Mouse (Mus musculus) midbrain, embryonic 10.5 days (tissue): ENCODE results near the gene Txnrd2. TPM values are rescaled to one million over a fixed set of nuclear protein-coding genes. Genes with fewer than 3 reads are reported as not detected.

Experiments used
- DNase-seq: peaks from one replicate; pipeline ENCODE4 v3.0.0-alpha.2; 2017; ENCODE audit warnings: low spot score
- H3K27ac ChIP-seq: fragments of 300-500 bp; sonication (generic); replicated peaks from 2 replicates; pipeline ENCODE4 v1.5.1; 2016; ENCODE audit warnings: mild to moderate bottlenecking
- H3K27me3 ChIP-seq: fragments of 300-500 bp; sonication (generic); 2 replicates; pipeline ENCODE4 v1.6.1; 2016; ENCODE audit warnings: low read depth, mild to moderate bottlenecking; ENCODE audit not compliant: poor library complexity, severe bottlenecking
- H3K36me3 ChIP-seq: fragments of 300-500 bp; sonication (generic); 2 replicates; pipeline ENCODE4 v1.6.1; 2016; ENCODE audit warnings: mild to moderate bottlenecking, moderate library complexity
- H3K4me1 ChIP-seq: fragments of 300-500 bp; sonication (generic); 2 replicates; pipeline ENCODE4 v1.6.1; 2016
- H3K4me3 ChIP-seq: fragments of 300-500 bp; sonication (generic); 2 replicates; pipeline ENCODE4 v1.5.1; 2016; ENCODE audit warnings: mild to moderate bottlenecking, moderate library complexity
- H3K9me3 ChIP-seq: fragments of 300-500 bp; sonication (generic); replicated peaks from 2 replicates; pipeline ENCODE4 v1.6.1; 2016; ENCODE audit warnings: mild to moderate bottlenecking
- WGBS: fragments of 180-500 bp; shearing (Covaris S2); methylation state at CpG from one replicate; pipeline ENCODE4 v1.1.7; 2016; 5-methylcytosine and 5-hydroxymethylcytosine counted together
- polyA plus RNA-seq: library from polyadenylated mRNA; unstranded; fragments of >200 nt; fragmentation: Nextera tagmentation; extraction: Ambion mirVana; gene quantifications from 2 replicates; pipeline ENCODE4 v1.2.1, GENCODE M21; 2016

The Txnrd2 gene
- polyA plus RNA-seq, 1 experiment from 2014 or later, result 30.7 TPM

GRCm38 (mm10) chr16:18451486-18452181, 25.4 kb downstream of the Txnrd2 start:
- H3K36me3 ChIP-seq, result peaks cover 13% of the 10 kb centered on the region; the same call in 1 of the 2 replicates
- H3K9me3 ChIP-seq, result no peaks in the 10 kb centered on the region
- peak overlapping the region; percentile 42; the same call in 1 of the 2 replicates for H3K27ac ChIP-seq
- peaks cover 18% of the 10 kb centered on the region for H3K4me1 ChIP-seq
- 79% methylated on average over 9 of the region's 9 CpGs for WGBS
- no peak for DNase-seq
- no peak overlapping the region for H3K4me3 ChIP-seq
- H3K27me3 ChIP-seq, result peaks cover 21% of the 10 kb centered on the region

- whole genome bisulfite sequencing, result 87% methylated on average over 8 of the region's 8 CpGs
- Histone ChIP-seq H3K36me3 (peaks cover 20% of the 10 kb centered on the region; the same call in 1 of the 2 replicates), H3K9me3 (no peaks in the 10 kb centered on the region), H3K4me1 (peaks cover 18% of the 10 kb centered on the region), H3K27ac (no peak overlapping the region), H3K4me3 (no peak overlapping the region), H3K27me3 (peaks cover 28% of the 10 kb centered on the region)
- no peak for DNase-seq
Observed at GRCm38 (mm10) chr16:18452361-18452862, 26.2 kb downstream of the Txnrd2 start.

GRCm38 (mm10) chr16:18453846-18454245, 27.7 kb downstream of the Txnrd2 start:
- Histone ChIP-seq H3K36me3 (peaks cover 24% of the 10 kb centered on the region), H3K4me3 (no peak overlapping the region), H3K27ac (peak overlapping the region; percentile 52), H3K4me1 (peaks cover 20% of the 10 kb centered on the region), H3K9me3 (no peaks in the 10 kb centered on the region), H3K27me3 (peaks cover 41% of the 10 kb centered on the region)
- DNase-seq, result peak; percentile 37
- WGBS, result 47% methylated on average over 5 of the region's 5 CpGs

GRCm38 (mm10) chr16:18455407-18455806, 29.2 kb downstream of the Txnrd2 start:
- no peak overlapping the region for H3K27ac ChIP-seq
- peaks cover 36% of the 10 kb centered on the region for H3K4me1 ChIP-seq
- H3K4me3 ChIP-seq, result no peak overlapping the region
- no peak for DNase-seq
- WGBS, result 91% methylated on average over 6 of the region's 6 CpGs
- H3K9me3 ChIP-seq, result no peaks in the 10 kb centered on the region
- peaks cover 49% of the 10 kb centered on the region for H3K27me3 ChIP-seq
- peaks cover 14% of the 10 kb centered on the region for H3K36me3 ChIP-seq

GRCm38 (mm10) chr16:18458661-18459060, 32.5 kb downstream of the Txnrd2 start:
- Histone ChIP-seq H3K9me3 (no peaks in the 10 kb centered on the region), H3K27me3 (peaks cover 72% of the 10 kb centered on the region), H3K4me3 (no peak overlapping the region), H3K4me1 (peaks cover 45% of the 10 kb centered on the region), H3K36me3 (peaks cover 14% of the 10 kb centered on the region), H3K27ac (no peak overlapping the region)
- DNase-seq, result no peak

GRCm38 (mm10) chr16:18459335-18459954, 33.3 kb downstream of the Txnrd2 start:
- Histone ChIP-seq H3K9me3 (no peaks in the 10 kb centered on the region), H3K27ac (peak overlapping the region; percentile 58), H3K4me3 (peak overlapping the region; percentile 31), H3K27me3 (peaks cover 75% of the 10 kb centered on the region), H3K36me3 (peaks cover 14% of the 10 kb centered on the region), H3K4me1 (peaks cover 40% of the 10 kb centered on the region)
- 4% methylated on average over 12 of the region's 12 CpGs for WGBS
- DNase-seq, result peak; percentile 31

- Histone ChIP-seq H3K9me3 (no peaks in the 10 kb centered on the region), H3K27ac (peak overlapping the region; percentile 58), H3K4me1 (peaks cover 39% of the 10 kb centered on the region), H3K4me3 (peak overlapping the region; percentile 31), H3K36me3 (peaks cover 14% of the 10 kb centered on the region), H3K27me3 (peaks cover 78% of the 10 kb centered on the region)
- DNase-seq, result peak; percentile 61
- 3% methylated on average over 11 of the region's 11 CpGs for WGBS
Observed at GRCm38 (mm10) chr16:18459955-18460370, 33.8 kb downstream of the Txnrd2 start.

- peaks cover 14% of the 10 kb centered on the region for H3K36me3 ChIP-seq
- WGBS, result 89% methylated on average over 3 of the region's 3 CpGs
- peak overlapping the region; percentile 58; the same call in 1 of the 2 replicates for H3K27ac ChIP-seq
- no peak for DNase-seq
- no peak overlapping the region for H3K4me3 ChIP-seq
- peaks cover 41% of the 10 kb centered on the region for H3K4me1 ChIP-seq
- peaks cover 70% of the 10 kb centered on the region for H3K27me3 ChIP-seq
- H3K9me3 ChIP-seq, result no peaks in the 10 kb centered on the region
Observed at GRCm38 (mm10) chr16:18460826-18461225, 34.6 kb downstream of the Txnrd2 start.

- WGBS, result 65% methylated on average over 9 of the region's 9 CpGs
- no peak for DNase-seq
- Histone ChIP-seq H3K27me3 (peaks cover 64% of the 10 kb centered on the region), H3K9me3 (no peaks in the 10 kb centered on the region), H3K36me3 (peaks cover 7% of the 10 kb centered on the region), H3K27ac (0 out of 2 replicates have a peak overlapping the region, but pooled peaks have one; percentile 24), H3K4me3 (no peak overlapping the region), H3K4me1 (peaks cover 41% of the 10 kb centered on the region)
Observed at GRCm38 (mm10) chr16:18462031-18462430, 35.8 kb downstream of the Txnrd2 start.

- Histone ChIP-seq H3K36me3 (peaks cover 2% of the 10 kb centered on the region), H3K27me3 (peaks cover 58% of the 10 kb centered on the region), H3K4me1 (peaks cover 41% of the 10 kb centered on the region), H3K9me3 (no peaks in the 10 kb centered on the region), H3K27ac (no peak overlapping the region), H3K4me3 (no peak overlapping the region)
- DNase-seq, result no peak
- WGBS, result 65% methylated on average over 8 of the region's 8 CpGs
Observed at GRCm38 (mm10) chr16:18462598-18462997, 36.4 kb downstream of the Txnrd2 start.

GRCm38 (mm10) chr16:18464271-18464670, 38.1 kb downstream of the Txnrd2 start:
- DNase-seq, result no peak
- Histone ChIP-seq H3K27me3 (peaks cover 43% of the 10 kb centered on the region), H3K36me3 (peaks cover 6% of the 10 kb centered on the region), H3K27ac (0 out of 2 replicates have a peak overlapping the region, but pooled peaks have one; percentile 0), H3K9me3 (no peaks in the 10 kb centered on the region), H3K4me3 (no peak overlapping the region), H3K4me1 (peaks cover 35% of the 10 kb centered on the region)
- WGBS, result 76% methylated on average over 3 of the region's 3 CpGs

- DNase-seq, result no peak
- 36% methylated on average over 1 of the region's 1 CpGs for WGBS
- Histone ChIP-seq H3K9me3 (no peaks in the 10 kb centered on the region), H3K27me3 (no peaks in the 10 kb centered on the region), H3K36me3 (peaks cover 38% of the 10 kb centered on the region), H3K4me3 (no peak overlapping the region), H3K4me1 (peaks cover 18% of the 10 kb centered on the region), H3K27ac (no peak overlapping the region)
Observed at GRCm38 (mm10) chr16:18470829-18471228, 44.6 kb downstream of the Txnrd2 start.
